Mouse (Mus musculus) lung, postnatal 0 days (tissue): ENCODE measurements at regions not wholly inside any gene's neighbourhood (a gene's known extent, or its start where the extent isn't known, plus 50 kb on each side); places are given as distances from the start of the nearest gene placed in this dataset.

Source experiments
- ATAC-seq: fragments of 200-750 bp; cut with Nextera tagmentation; 2 replicates; pipeline ENCODE4 v1.8.0; 2017; ENCODE audit warnings: moderate library complexity
- DNase-seq: peaks from one replicate; pipeline ENCODE4 v3.0.0-alpha.2; 2016; ENCODE audit warnings: low spot score
- H3K27ac ChIP-seq: fragments of 300-500 bp; sonication (generic); 2 replicates; pipeline ENCODE4 v1.5.1; 2014; ENCODE audit warnings: antibody characterized with exemption, mild to moderate bottlenecking, low read length, mixed read lengths
- H3K27me3 ChIP-seq: fragments of 300-500 bp; sonication (generic); replicated peaks from 2 replicates; pipeline ENCODE4 v1.6.1; 2014; ENCODE audit warnings: low read length, mixed read lengths; ENCODE audit not compliant: insufficient read depth
- H3K36me3 ChIP-seq: fragments of 300-500 bp; sonication (generic); 2 replicates; pipeline ENCODE4 v1.6.1; 2014; ENCODE audit warnings: low read length, mixed read lengths; ENCODE audit not compliant: insufficient read depth
- H3K4me1 ChIP-seq: fragments of 300-500 bp; sonication (generic); 2 replicates; pipeline ENCODE4 v1.6.1; 2014; ENCODE audit warnings: antibody characterized with exemption, low read depth, low read length, mixed read lengths; ENCODE audit not compliant: insufficient read depth
- H3K4me2 ChIP-seq: fragments of 300-500 bp; sonication (generic); replicated peaks from 2 replicates; pipeline ENCODE4 v1.6.1; 2014; ENCODE audit warnings: low read depth, mild to moderate bottlenecking, low read length, moderate library complexity, mixed read lengths
- H3K4me3 ChIP-seq: fragments of 300-500 bp; sonication (generic); 2 replicates; pipeline ENCODE4 v1.5.1; 2014; ENCODE audit warnings: low read depth, low read length
- H3K9ac ChIP-seq: fragments of 300-500 bp; sonication (generic); replicated peaks from 2 replicates; pipeline ENCODE4 v1.6.1; 2014; ENCODE audit warnings: low read depth, mild to moderate bottlenecking
- H3K9me3 ChIP-seq: fragments of 300-500 bp; sonication (generic); 2 replicates; pipeline ENCODE4 v1.6.1; 2016; ENCODE audit warnings: low read length, mixed read lengths
- CTCF ChIP-seq: IDR thresholded peaks from 2 replicates; pipeline ENCODE4 v1.5.1; 2016; ENCODE audit warnings: antibody characterized with exemption, mild to moderate bottlenecking
- EP300 ChIP-seq: IDR thresholded peaks from 2 replicates; pipeline ENCODE4 v1.6.1; 2016; ENCODE audit warnings: antibody characterized with exemption, mild to moderate bottlenecking, control low read depth
- WGBS: fragments of 180-500 bp; shearing (Covaris S2); extraction: QIAGEN DNeasy Blood & Tissue Kit; methylation state at CpG from one replicate; pipeline ENCODE4 v1.1.7; 2014; 5-methylcytosine and 5-hydroxymethylcytosine counted together

DNA sequence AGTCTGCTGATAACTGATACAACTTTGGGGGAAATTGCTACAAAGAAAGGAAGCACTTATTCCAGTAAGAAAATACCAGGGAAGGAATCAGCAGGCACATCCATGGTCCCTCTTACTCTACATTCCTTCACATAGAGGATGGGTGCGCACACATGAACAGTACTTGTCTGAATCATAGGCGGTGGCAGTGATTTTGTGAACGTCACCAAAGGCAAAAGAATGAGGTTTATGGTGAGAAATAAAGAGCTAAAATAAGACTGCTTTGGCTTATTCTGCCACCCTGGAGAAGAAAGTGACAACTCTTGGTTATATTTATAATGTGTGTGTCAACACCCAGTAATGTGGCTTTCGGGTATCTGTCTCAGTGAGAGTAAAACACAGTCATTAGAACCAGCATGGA, 59.9 kb upstream of the Ccdc80 start:
- WGBS: 90% methylated on average over 4 of the region's 4 CpGs
- Histone ChIP-seq H3K4me1 (no peaks in the 10 kb centered on the region), H3K9ac (no peak overlapping the region), H3K4me3 (no peak overlapping the region), H3K27ac (no peak overlapping the region), H3K27me3 (no peaks in the 10 kb centered on the region), H3K4me2 (no peak overlapping the region), H3K9me3 (no peaks in the 10 kb centered on the region), H3K36me3 (no peaks in the 10 kb centered on the region)
- no peak for DNase-seq
- ATAC-seq: no peak
- no peak for TF ChIP-seq EP300
- no peak for TF ChIP-seq CTCF

DNA sequence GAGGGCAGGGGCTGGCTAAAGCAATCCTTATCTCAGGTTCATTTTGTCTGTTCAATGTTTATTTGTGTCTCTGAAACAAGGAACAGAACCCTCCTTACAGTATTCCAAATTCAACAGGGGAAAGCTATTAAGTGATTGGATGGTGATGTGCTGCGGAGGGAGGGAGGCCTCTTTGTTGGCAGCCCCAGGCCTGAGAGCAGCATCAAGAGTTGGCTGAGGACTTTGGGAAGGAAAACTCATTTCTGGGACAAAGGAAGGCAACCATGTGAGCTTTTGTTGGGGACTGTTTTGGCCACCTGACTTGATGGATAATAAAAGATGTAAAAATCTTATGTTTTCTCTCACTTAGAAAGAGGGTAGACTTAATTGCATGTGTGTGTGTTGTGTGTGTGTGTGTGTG, 58.8 kb upstream of the Ccdc80 start:
- Histone ChIP-seq H3K27ac (no peak overlapping the region), H3K4me3 (no peak overlapping the region), H3K36me3 (no peaks in the 10 kb centered on the region), H3K4me1 (no peaks in the 10 kb centered on the region), H3K4me2 (no peak overlapping the region), H3K9me3 (no peaks in the 10 kb centered on the region), H3K27me3 (no peaks in the 10 kb centered on the region), H3K9ac (no peak overlapping the region)
- TF ChIP-seq EP300: no peak
- TF ChIP-seq CTCF: no peak
- ATAC-seq (no peak), DNase-seq (no peak)
- 69% methylated on average over 1 of the region's 1 CpGs for WGBS

DNA sequence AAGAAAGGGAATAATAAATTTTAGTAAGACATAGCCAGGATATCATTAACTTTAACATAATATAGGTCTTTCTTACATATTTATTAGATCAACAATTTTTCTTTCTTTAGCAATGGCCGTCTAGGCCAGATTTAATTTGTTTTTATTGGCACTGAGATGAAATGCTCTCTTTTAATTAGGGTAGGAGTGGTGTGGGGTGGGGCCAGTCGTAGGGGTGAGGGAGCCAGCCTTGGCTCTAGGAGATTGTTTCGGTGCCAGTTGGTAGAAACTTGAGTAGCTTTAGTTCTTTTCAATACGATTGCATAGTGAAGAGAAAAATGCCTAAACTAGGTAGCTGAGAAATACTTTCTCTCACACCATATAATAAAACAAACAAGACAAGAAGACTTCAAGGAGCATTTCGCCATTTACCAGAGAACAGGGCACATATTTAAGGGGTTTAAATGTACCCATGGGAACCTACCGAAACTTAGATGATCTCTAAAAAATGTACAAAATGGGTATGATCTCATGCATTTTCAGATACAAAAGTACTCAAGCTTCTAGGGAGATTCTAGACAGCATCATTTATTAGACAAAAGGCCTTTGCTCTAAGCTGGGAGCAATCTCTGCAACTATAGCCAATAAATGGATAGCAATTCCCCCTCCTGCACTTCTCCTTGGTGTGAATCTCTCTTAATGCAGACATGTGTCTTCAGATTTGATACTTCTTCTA, 56.2 kb upstream of the Ccdc80 start:
- H3K36me3 ChIP-seq: no peaks in the 10 kb centered on the region
- no peak for DNase-seq
- no peaks in the 10 kb centered on the region for H3K9me3 ChIP-seq
- no peaks in the 10 kb centered on the region for H3K4me1 ChIP-seq
- no peak overlapping the region for H3K27ac ChIP-seq
- no peak overlapping the region for H3K4me3 ChIP-seq
- no peak for ATAC-seq
- no peak overlapping the region for H3K4me2 ChIP-seq
- TF ChIP-seq EP300: no peak
- TF ChIP-seq CTCF: no peak
- H3K27me3 ChIP-seq: no peaks in the 10 kb centered on the region
- 51% methylated on average over 6 of the region's 6 CpGs for WGBS
- no peak overlapping the region for H3K9ac ChIP-seq

DNA sequence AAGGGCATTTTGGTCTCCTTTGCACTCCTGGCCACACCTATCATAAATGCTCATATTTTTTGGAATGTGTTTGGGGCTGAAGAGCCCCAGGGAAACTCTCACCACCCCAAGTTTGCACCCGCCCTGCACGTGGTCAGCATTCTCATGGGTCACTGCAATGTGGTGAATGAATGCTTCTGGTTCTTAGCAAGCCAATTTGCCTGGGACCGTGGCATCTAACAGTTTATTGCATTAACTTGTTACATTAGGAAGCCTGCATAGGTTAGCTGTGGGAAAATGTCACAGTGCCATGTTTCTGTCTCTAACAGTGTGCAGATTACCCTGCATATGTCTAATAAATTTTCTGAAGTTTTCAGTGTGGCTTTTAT, 55.7 kb upstream of the Ccdc80 start:
- no peak for TF ChIP-seq EP300
- TF ChIP-seq CTCF: no peak
- H3K9me3 ChIP-seq: no peaks in the 10 kb centered on the region
- no peak overlapping the region for H3K4me3 ChIP-seq
- H3K27ac ChIP-seq: no peak overlapping the region
- no peaks in the 10 kb centered on the region for H3K4me1 ChIP-seq
- no peak overlapping the region for H3K9ac ChIP-seq
- H3K4me2 ChIP-seq: no peak overlapping the region
- no peaks in the 10 kb centered on the region for H3K27me3 ChIP-seq
- 81% methylated on average over 3 of the region's 3 CpGs for WGBS
- no peaks in the 10 kb centered on the region for H3K36me3 ChIP-seq
- DNase-seq (no peak), ATAC-seq (no peak)

DNA sequence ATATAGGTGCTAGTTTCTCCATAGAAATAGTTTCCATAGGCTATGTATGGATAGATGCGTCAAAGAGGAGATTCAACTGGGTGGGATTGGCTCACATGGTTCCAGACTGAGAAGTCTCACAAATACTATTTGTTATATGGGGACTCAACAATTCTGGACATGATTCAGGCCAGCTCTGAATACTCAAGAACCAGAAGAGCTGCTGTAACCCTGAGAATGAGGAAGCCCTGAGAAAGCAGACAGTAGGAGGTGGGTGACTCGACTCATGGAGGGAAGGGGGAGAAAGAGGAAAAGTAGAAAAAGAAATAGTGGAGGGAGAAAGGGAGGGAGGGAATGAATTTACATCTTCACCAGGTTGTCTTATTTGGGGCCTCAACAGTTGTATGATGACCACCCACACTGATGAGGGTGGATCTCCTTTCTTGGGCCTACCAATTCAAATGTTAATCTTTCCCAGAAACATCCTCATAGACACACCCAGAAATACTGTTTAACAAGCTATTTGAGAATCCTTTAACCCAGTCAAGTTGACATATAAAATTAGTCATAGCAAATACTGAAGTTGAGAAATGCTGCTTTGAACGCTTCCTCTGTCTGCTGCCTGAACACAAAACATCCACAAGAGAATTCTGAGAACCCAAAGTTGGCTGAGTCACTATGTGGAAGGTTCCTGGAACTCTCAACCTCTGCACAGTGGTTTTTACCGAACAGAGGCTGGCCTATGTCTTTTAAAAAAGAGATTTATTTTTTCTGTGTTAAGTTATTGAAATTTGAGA, 54.8 kb upstream of the Ccdc80 start:
- Histone ChIP-seq H3K9ac (no peak overlapping the region), H3K4me1 (no peaks in the 10 kb centered on the region), H3K4me2 (no peak overlapping the region), H3K27me3 (no peaks in the 10 kb centered on the region), H3K27ac (no peak overlapping the region), H3K9me3 (no peaks in the 10 kb centered on the region), H3K4me3 (no peak overlapping the region), H3K36me3 (no peaks in the 10 kb centered on the region)
- WGBS: 72% methylated on average over 4 of the region's 4 CpGs
- DNase-seq: peak; percentile 59
- TF ChIP-seq CTCF (no peak), EP300 (no peak)
- ATAC-seq: 0 out of 2 replicates have a peak, but pooled peaks have one; percentile 28
